Mouse (Mus musculus) G1E (cell line): ENCODE measurements around the gene Ablim1. TPM values are rescaled to one million over a fixed set of nuclear protein-coding genes. Genes with fewer than 3 reads are reported as not detected.

ENCODE experiments used
- ATAC-seq: 2 replicates; pipeline ENCODE4 v1.8.0; 2016; ENCODE audit warnings: mild to moderate bottlenecking; ENCODE audit not compliant: insufficient number of reproducible peaks, poor library complexity, low FRiP score, severe bottlenecking; ENCODE audit errors: extremely low read depth
- DNase-seq: peaks from one replicate; pipeline ENCODE4 v3.0.0; 2012; ENCODE audit warnings: low spot score
- H3K27me3 ChIP-seq: 2 replicates; pipeline ENCODE4 v1.6.1; 2012; ENCODE audit warnings: mild to moderate bottlenecking, low read length, inconsistent platforms; ENCODE audit not compliant: insufficient read depth
- H3K36me3 ChIP-seq: replicated peaks from 2 replicates; pipeline ENCODE3; 2012; ENCODE audit warnings: mild to moderate bottlenecking, inconsistent platforms
- H3K4me1 ChIP-seq: 2 replicates; pipeline ENCODE4 v1.6.1; 2012; ENCODE audit warnings: low read depth, low read length, inconsistent platforms, mixed read lengths; ENCODE audit not compliant: insufficient read depth
- H3K4me3 ChIP-seq: 2 replicates; pipeline ENCODE4 v1.5.1; 2012; ENCODE audit warnings: low read depth, mild to moderate bottlenecking, inconsistent platforms, low read length, moderate library complexity, mixed read lengths
- H3K9me3 ChIP-seq: replicated peaks from 2 replicates; pipeline ENCODE4 v1.6.1; 2012; ENCODE audit warnings: inconsistent platforms
- CTCF ChIP-seq: IDR thresholded peaks from 2 replicates; pipeline ENCODE4 v1.5.1; 2012; ENCODE audit warnings: low read depth, low read length, inconsistent platforms, mixed read lengths
- GATA1 ChIP-seq: IDR thresholded peaks from 2 replicates; pipeline ENCODE4 v1.6.1; 2012; ENCODE audit warnings: borderline replicate concordance, low read length, inconsistent platforms, mixed read lengths
- GATA2 ChIP-seq: IDR thresholded peaks from 2 replicates; pipeline ENCODE4 v1.6.1; 2012; ENCODE audit warnings: low read depth, low read length, inconsistent platforms, borderline replicate concordance
- POLR2AphosphoS5 ChIP-seq: IDR thresholded peaks from 2 replicates; pipeline ENCODE4 v1.6.1; 2012; ENCODE audit warnings: low read depth, low read length, inconsistent platforms; ENCODE audit not compliant: insufficient replicate concordance
- TAL1 ChIP-seq: conservative IDR thresholded peaks from 2 replicates; pipeline ENCODE4 v1.6.1; 2012; ENCODE audit warnings: low read depth, low read length, inconsistent platforms, mixed read lengths
- polyA plus RNA-seq: library from polyadenylated mRNA; stranded (reverse); fragments of >175 nt; gene quantifications from 2 replicates; pipeline ENCODE4 v1.2.3, GENCODE M21; 2012
- total RNA-seq, 2 experiments: library from RNA; stranded (forward) in 1 of 2; stranded (reverse) in 1 of 2; fragments of 200-1000 nt in 1 of 2; fragments of >200 nt in 1 of 2; fragmentation: Nextera tagmentation in 1 of 2; gene quantifications; 2 replicates each; pipeline ENCODE4 v1.2.3; 2014 to 2017

The Ablim1 gene
- total and polyA plus RNA-seq, 3 experiments, result 0.08 to 0.71 TPM; not detected in 1

GRCm38 (mm10) chr19:57283310-57283709, 31.4 kb downstream of the Ablim1 start:
- ATAC-seq (no peak), DNase-seq (no peak)
- no peaks in the 10 kb centered on the region for H3K4me1 ChIP-seq
- no peaks in the 10 kb centered on the region for H3K27me3 ChIP-seq
- no peak for TF ChIP-seq TAL1
- no peaks in the 10 kb centered on the region for H3K9me3 ChIP-seq
- no peaks in the 10 kb centered on the region for H3K36me3 ChIP-seq
- H3K4me3 ChIP-seq, result no peak overlapping the region

GRCm38 (mm10) chr19:57282642-57283041, 32.1 kb downstream of the Ablim1 start:
- TF ChIP-seq POLR2AphosphoS5 (no peak), TAL1 (no peak), CTCF (no peak), GATA1 (no peak), GATA2 (no peak)
- DNase-seq, result no peak
- H3K9me3 ChIP-seq, result no peaks in the 10 kb centered on the region
- ATAC-seq, result no peak
- no peaks in the 10 kb centered on the region for H3K36me3 ChIP-seq
- no peaks in the 10 kb centered on the region for H3K27me3 ChIP-seq
- no peaks in the 10 kb centered on the region for H3K4me1 ChIP-seq
- no peak overlapping the region for H3K4me3 ChIP-seq

DNA sequence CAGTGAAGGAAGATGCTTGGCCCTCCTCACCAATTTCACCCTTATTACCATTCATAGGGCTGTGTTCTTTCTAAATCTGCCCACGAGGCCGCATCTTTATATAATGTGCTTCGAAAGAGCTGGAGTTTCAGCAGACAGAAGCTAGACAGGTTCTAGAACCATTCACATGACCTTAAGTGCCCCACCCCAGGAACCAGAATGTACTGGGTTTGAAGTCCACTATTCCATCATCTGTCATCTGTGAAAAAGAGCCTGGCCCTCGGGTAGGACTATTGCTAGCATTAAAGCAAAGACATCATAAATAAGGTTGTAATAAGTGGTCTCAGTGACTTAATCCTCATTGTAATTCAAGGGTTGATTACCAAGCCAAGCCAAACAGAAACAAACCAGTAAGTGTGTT, 35.1 kb downstream of the Ablim1 start:
- ATAC-seq, result no peak
- Histone ChIP-seq H3K4me1 (no peaks in the 10 kb centered on the region), H3K9me3 (no peaks in the 10 kb centered on the region), H3K4me3 (no peak overlapping the region), H3K27me3 (no peaks in the 10 kb centered on the region), H3K36me3 (no peaks in the 10 kb centered on the region)
- DNase-seq, result no peak
- TF ChIP-seq GATA1 (no peak), TAL1 (no peak), CTCF (no peak), GATA2 (no peak), POLR2AphosphoS5 (no peak)

DNA sequence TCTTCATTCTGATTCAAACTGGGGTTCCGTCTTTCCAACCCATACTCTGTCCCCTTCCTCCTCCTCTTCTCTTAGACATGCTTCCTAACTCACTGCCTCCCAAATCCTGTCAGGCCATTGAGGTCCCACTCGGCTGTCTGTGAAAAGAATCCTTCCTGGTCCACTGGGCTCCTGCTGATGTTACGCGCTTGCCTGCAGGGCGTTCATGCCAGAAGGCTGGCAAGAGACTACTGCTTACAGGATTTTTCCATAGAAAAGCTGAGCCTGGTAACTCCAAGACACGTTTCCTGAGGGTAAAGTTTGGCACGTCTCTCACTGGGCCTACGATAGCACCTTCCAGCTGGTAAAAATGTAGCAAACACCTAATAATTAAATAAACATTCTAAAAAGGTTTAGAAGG, 36.5 kb downstream of the Ablim1 start:
- Histone ChIP-seq H3K4me3 (no peak overlapping the region), H3K4me1 (no peaks in the 10 kb centered on the region), H3K9me3 (no peaks in the 10 kb centered on the region), H3K27me3 (no peaks in the 10 kb centered on the region; the same call in 1 of the 2 replicates), H3K36me3 (no peaks in the 10 kb centered on the region)
- no peak for DNase-seq
- TF ChIP-seq GATA1 (no peak), CTCF (no peak), TAL1 (no peak), POLR2AphosphoS5 (no peak), GATA2 (no peak)
- ATAC-seq, result no peak

DNA sequence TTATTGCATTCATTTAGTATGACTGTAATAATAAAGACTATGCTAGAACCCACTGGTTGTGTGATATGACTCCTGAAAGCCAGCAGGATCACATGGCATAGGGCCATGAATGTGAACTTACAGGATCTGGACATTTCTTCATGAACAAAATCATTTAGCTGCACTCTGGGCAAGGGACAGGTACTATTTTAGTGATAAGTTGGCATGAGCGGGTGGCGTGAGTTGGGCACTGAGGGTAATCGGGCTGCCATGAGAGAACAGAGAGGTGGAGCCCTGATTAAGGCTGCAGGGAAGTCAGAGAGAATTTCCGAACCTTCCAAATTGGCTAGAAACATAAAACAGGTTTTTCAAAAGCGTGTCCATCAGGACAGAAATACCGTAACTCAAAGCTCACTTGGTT, 37.7 kb downstream of the Ablim1 start:
- TF ChIP-seq GATA2, result no peak
- TF ChIP-seq POLR2AphosphoS5, result no peak
- no peak for TF ChIP-seq GATA1
- no peak for TF ChIP-seq CTCF
- no peak for TF ChIP-seq TAL1
- ATAC-seq, result no peak

DNA sequence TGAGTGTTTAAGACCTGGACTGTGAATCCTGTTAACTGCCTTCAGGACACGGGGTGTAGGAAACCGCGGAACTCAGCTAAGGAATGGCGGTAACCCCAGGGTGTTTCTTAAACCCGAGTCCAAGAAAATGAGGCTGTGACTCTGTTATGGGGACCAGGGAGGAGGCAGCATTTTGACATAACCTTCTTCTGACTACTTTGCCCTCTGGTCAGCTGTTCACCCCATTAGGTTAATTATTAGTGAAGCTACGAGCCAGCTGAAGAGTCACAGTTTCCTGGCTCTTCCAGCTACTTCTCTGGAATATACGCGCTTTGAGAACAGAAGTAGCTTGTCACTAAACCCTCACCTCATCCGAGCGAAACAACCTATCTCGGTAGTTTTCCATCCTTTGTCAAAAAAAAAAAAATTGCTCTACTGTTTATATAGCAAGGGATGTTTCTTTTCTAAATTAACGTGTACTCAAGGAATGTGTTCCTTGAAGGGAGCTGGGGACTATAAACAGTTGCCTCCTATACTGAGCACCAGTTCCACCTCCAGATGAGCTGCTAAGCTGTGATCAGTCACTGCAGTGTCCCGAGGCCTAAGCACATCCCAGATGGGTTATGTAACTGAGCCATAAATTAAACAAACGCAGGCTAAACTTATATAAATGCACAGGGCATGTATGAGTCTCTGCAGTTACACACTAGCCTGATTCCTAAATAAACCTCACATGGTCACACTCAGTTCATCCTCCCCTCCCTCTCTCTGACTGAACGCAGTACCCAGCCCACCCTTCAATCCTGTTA, 39.4 kb downstream of the Ablim1 start:
- no peaks in the 10 kb centered on the region for H3K36me3 ChIP-seq
- no peaks in the 10 kb centered on the region for H3K4me1 ChIP-seq
- TF ChIP-seq GATA1, result no peak
- TF ChIP-seq TAL1, result no peak
- no peak for TF ChIP-seq CTCF
- TF ChIP-seq GATA2, result no peak
- no peak for TF ChIP-seq POLR2AphosphoS5
- no peak overlapping the region for H3K4me3 ChIP-seq
- no peaks in the 10 kb centered on the region for H3K9me3 ChIP-seq
- H3K27me3 ChIP-seq, result no peaks in the 10 kb centered on the region; the same call in 1 of the 2 replicates
- DNase-seq (no peak), ATAC-seq (no peak)

More for the DNA sequence above, 37.7 kb downstream of the Ablim1 start:
- Histone ChIP-seq H3K4me1 (no peaks in the 10 kb centered on the region), H3K36me3 (no peaks in the 10 kb centered on the region), H3K27me3 (no peaks in the 10 kb centered on the region; the same call in 1 of the 2 replicates), H3K4me3 (no peak overlapping the region), H3K9me3 (no peaks in the 10 kb centered on the region)
- DNase-seq, result no peak

DNA sequence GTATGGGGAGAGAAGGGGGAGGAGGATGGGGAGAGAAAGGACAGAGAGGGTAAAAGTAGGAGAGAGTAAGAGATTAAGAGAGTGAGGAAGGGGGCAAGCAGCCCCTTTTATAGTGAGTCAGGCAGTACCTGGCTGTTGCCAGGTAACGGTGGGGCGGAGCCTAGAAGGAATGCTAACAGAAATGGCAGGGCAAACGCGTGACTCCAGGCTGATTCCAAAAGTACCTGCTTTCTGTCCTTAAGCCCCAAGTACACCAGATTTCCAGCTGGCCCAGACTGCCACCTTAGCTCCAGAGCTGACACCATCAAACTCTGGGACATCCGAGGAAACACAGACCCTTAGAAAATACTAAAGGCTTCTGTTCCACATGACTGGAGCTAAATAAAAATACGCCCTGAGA, 40.0 kb downstream of the Ablim1 start:
- Histone ChIP-seq H3K36me3 (no peaks in the 10 kb centered on the region), H3K4me1 (no peaks in the 10 kb centered on the region), H3K9me3 (no peaks in the 10 kb centered on the region), H3K4me3 (no peak overlapping the region), H3K27me3 (no peaks in the 10 kb centered on the region; the same call in 1 of the 2 replicates)
- no peak for ATAC-seq
- no peak for DNase-seq
- TF ChIP-seq POLR2AphosphoS5 (no peak), GATA2 (no peak), GATA1 (no peak), CTCF (no peak), TAL1 (no peak)
